Mouse (Mus musculus): ENCODE results near the gene Itfg2. TPM values are rescaled to one million over a fixed set of nuclear protein-coding genes. Genes with fewer than 3 reads are reported as not detected.
A peak's percentile ranks its signal among the peaks of the same experiment; 100 is the strongest.
"Not testable (repeated sequence)": the region's sequence is repeated elsewhere in the genome, so short reads cannot be mapped to it uniquely, and the experiment has no call there.

Gene Itfg2
- total RNA-seq, 1 experiment from 2014 or later: 37.1 TPM

DNA sequence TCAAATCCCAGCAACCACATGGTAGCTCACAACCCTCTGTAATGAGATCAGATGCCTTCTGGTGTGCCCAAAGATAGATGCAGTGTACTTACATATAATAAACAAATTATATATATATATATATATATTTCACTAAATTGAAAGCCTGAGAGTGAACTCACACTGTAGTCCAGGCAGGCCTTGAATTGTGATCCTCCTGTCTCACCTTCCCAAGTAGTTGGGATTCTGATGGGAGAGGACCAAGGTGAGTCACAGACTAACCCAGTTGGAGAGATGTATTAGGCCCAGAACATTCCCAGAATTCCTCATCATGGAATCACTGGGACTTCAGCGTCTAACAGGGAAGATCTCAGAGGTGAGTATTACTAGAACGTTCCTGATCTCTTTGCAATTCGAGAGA is 25.7 kb downstream of the Itfg2 start, which contains the start of gene Nrip2:
Gene Nrip2, plus strand, starts transcription at position 301 of the 400 bp plus-strand sequence.
- no peak for ATAC-seq (ENCODE audit: extremely low read depth, insufficient number of reproducible peaks, low FRiP score, poor library complexity, severe bottlenecking)

GRCm38 (mm10) chr6:128397574-128398261 is 27.0 kb downstream of the Itfg2 start:
- no peak for ATAC-seq (ENCODE audit: extremely low read depth, insufficient number of reproducible peaks, low FRiP score, poor library complexity, severe bottlenecking)

DNA sequence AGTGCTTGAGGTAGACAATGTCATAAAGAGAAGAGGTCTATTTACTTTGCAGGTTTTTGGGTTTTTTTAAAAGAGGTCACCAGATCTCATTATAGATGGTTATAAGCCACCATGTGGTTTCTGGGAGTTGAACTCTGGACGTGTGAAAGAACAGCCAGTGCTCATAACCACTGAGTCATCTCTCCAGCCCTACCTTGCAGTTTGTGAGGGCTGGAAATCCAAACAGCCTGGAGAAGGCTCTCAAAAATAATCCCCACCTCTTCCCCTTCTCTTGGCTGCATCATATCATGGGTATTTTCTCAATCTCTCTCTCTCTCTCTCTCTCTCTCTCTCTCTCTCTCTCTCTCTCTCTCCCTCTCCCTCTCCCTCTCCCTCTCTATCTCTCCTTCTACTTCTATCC is 34.0 kb downstream of the Itfg2 start:
- no peak for ATAC-seq (ENCODE audit: extremely low read depth, insufficient number of reproducible peaks, low FRiP score, poor library complexity, severe bottlenecking)

GRCm38 (mm10) chr6:128389185-128389584 is 35.5 kb downstream of the Itfg2 start:
- no peak for ATAC-seq (ENCODE audit: extremely low read depth, insufficient number of reproducible peaks, low FRiP score, poor library complexity, severe bottlenecking)

DNA sequence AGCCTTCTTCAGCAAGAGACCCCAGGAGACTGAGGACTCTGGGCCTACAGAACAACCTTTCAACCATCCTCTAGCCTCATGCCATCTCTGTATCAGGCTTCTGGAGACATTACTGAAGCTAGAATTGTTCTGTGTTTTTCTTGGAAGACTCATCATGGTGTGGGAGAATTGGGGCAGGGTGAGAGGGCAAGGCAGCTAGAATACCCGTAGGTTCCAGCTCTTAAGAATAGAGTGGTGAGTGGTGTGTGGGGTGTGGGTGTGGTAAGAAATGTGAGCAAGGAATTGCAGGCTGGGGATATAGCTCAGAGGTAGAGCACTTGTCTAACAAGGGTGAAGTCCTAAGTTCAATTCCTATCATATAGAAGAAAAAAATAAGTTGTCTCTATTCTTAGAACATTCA is 39.7 kb downstream of the Itfg2 start:
- ATAC-seq (ENCODE audit: extremely low read depth, insufficient number of reproducible peaks, low FRiP score, poor library complexity, severe bottlenecking): no peak

DNA sequence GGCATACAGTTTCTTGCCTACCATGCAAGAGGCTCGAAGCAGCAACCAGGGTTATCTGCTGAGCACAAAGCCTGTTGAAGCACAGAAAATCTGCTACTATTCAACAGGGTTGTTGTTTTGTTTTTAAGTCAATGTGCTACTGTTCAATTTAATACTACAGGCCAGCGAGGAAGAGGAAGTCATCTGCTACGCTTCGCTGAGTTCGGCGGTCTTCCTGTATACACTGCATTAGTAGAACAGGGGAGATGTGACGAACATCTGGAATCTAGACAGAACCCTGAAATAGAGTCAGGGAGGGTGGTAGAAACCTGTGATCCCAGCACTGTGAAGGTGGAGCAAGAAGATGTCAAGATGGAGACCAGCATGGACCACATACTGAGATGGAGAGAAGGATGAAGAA is 41.0 kb downstream of the Itfg2 start:
- peak; percentile 87 for ATAC-seq (ENCODE audit: extremely low read depth, insufficient number of reproducible peaks, low FRiP score, poor library complexity, severe bottlenecking)

- no peak for ATAC-seq (ENCODE audit: extremely low read depth, insufficient number of reproducible peaks, low FRiP score, poor library complexity, severe bottlenecking)
Measured at GRCm38 (mm10) chr6:128381254-128381653, 43.5 kb downstream of the Itfg2 start.

DNA sequence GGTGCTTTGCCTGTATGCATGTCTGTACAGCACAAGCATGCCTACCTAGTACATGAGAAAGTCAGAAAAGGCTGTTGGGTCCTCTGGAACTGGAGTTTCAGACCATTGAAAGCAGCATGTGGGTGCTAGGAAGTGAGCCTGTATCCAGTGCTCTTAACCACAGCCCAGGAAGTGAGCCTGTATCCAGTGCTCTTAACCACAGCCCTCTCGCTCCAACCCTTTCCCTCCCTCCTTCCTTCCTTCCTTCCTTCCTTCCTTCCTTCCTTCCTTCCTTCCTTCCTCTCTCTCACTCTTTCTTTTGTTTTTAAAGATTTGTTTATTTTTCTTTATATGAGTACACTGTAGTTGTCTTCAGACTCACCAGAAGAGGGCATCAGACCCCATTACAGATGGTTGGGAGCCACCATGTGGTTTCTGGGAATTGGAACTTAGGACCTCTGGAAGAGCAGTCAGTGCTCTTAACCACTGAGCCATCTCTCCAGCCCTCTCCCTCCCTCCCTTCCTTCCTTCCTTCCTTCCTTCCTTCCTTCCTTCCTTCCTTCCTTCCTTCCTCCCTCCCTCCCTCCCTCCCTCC is 44.0 kb downstream of the Itfg2 start:
- not testable (repeated sequence) for ATAC-seq (ENCODE audit: extremely low read depth, insufficient number of reproducible peaks, low FRiP score, poor library complexity, severe bottlenecking)

- no peak for ATAC-seq (ENCODE audit: extremely low read depth, insufficient number of reproducible peaks, low FRiP score, poor library complexity, severe bottlenecking)
Measured at GRCm38 (mm10) chr6:128379636-128380035, 45.1 kb downstream of the Itfg2 start.

DNA sequence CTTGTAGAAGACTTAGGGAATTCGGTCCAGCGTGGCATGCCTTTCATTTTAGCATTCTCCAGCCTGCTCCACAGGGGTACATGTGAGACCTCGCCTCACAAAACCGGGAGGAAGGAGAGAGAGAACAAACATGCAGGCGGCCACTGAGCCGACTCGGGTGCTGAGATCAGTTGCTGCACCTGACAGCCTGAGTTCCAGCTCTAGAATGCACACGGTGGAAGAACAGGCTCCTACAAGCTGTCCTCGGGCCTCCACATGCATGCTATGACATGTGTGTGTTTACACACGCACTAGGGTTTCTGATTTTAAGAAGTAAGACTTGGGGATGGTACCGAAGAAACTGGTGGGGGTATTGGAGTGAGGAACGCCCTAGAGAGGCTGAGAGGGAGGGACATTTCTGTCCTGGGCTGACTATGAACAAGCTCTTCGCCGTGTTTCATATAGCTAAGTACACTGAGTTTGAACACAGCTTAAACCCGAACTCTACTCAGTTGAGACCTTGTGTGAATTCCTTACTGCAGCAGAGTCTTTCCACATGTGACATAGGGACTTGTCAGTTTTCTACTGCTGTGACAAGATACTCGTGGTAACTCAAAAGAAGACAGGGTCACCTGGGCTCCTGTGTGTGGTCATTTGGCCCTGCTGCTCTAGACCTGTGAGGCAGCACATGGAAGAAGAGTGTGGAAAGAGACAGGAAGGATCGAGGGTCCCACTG is 48.2 kb downstream of the Itfg2 start:
- ATAC-seq (ENCODE audit: extremely low read depth, insufficient number of reproducible peaks, low FRiP score, poor library complexity, severe bottlenecking): no peak

DNA sequence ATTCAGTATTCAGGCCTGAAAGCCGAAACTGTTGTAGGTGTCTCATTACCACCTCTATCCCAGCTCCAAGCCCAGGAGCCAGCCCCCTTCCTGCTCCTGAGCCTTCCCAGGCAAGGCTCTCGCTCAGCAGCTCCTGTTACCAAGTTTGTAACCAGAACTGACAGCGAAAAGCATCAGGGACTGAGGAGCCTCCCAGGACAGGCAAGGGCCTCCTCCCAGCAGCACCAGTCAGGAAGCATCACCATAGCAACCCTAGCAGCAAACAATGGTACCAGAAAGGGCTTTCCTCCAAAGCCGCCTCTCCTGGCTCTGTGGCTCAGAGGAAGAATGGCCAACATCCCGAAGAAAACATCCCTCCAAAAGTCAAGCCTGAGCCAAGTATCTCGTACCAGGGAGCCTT is 49.5 kb downstream of the Itfg2 start, which contains the start of the genes Tex52 and Gm44596:
Gene Tex52, plus strand, starts transcription at position 265 of the 400 bp plus-strand sequence.
Gene Gm44596, plus strand, starts transcription at position 312 of the 400 bp plus-strand sequence.
- ATAC-seq (ENCODE audit: extremely low read depth, insufficient number of reproducible peaks, low FRiP score, poor library complexity, severe bottlenecking): no peak

GRCm38 (mm10) chr6:128370040-128370439 is 54.7 kb downstream of the Itfg2 start:
- ATAC-seq (ENCODE audit: extremely low read depth, insufficient number of reproducible peaks, low FRiP score, poor library complexity, severe bottlenecking): no peak

DNA sequence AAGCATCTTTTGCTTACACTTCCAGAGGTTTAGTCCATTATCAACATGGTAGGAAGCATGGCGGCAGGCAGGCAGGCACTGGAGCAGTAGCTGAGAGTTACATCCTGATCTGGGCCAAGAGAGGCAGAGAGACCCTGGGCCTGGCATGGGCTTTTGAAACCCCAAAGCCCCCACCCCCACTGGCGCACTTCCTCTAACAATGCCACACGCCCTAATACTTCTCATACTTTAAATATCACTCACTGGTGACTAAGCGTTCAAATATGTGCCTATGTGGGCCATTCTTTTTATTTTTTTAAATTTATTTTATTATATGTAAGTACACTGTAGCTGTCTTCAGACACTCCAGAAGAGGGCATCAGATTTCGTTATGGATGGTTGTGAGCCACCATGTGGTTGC is 58.3 kb downstream of the Itfg2 start:
- ATAC-seq (ENCODE audit: extremely low read depth, insufficient number of reproducible peaks, low FRiP score, poor library complexity, severe bottlenecking): no peak

DNA sequence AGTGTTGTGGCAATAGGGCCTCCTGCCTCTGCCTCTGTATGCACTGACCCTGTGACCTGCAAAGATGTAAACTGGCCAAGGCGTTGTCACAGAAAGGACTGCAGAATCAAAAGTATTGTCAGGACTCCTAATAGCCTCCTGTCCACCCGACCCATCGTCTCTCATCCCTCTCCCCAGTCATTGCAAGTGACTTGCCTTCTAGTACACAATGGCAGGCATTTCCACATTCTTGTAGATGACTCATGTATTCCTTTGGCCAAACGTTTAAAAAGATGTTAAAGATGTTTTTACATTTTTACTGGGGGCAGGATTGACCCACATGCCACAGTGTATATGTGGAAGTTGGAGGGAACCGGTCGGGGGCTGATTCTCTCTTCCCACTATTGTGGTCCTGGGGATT is 60.0 kb downstream of the Itfg2 start:
- ATAC-seq (ENCODE audit: extremely low read depth, insufficient number of reproducible peaks, low FRiP score, poor library complexity, severe bottlenecking): no peak

DNA sequence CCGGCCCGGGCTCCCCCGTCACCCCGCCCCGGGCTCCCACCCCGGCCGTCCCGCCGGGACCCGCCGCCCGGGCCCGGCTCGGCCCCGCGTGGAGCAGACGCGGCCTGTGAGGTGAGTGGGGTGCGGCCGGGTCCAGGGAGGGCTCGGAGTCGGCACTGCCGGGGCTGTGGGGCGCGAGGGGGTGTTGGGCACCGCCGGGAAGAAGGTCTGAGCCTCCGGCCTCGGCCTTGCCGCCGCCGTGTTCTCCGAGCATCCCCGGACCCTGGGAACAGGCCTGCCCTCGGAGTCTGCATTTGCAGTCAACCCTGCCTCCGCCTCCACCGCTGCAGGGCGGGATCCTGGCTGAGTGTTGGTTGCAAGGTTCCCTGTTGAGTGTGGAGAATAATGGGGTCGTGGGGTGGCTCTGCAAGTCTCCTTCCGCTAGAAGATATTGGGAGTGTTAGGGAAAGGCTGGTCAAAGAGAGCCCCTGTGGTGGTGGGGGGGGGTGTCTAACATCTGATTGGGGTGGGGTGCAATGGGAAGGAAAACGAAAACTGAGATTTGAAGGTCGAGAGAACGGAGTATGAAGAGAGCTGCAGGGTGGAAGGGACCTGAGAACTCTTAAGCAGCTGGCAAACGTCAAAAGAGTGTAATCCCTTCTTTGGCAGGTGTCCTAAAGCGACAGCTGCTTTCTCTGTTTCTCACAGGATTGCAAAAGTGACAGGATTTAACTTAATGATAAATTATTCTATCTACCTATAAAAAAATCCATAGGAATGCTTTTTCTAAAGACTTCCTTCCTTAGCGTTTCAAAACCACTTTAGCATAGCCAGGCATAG is 61.5 kb downstream of the Itfg2 start:
- no peak for ATAC-seq (ENCODE audit: extremely low read depth, insufficient number of reproducible peaks, low FRiP score, poor library complexity, severe bottlenecking)

- ATAC-seq (ENCODE audit: extremely low read depth, insufficient number of reproducible peaks, low FRiP score, poor library complexity, severe bottlenecking): peak; percentile 57
Measured at GRCm38 (mm10) chr6:128362381-128363006, 62.2 kb downstream of the Itfg2 start, which contains the start of the genes Rhno1 and Foxm1. Gene Rhno1, minus strand, starts transcription at chr6:128362911. Gene Foxm1, plus strand, starts transcription at chr6:128362967.

DNA sequence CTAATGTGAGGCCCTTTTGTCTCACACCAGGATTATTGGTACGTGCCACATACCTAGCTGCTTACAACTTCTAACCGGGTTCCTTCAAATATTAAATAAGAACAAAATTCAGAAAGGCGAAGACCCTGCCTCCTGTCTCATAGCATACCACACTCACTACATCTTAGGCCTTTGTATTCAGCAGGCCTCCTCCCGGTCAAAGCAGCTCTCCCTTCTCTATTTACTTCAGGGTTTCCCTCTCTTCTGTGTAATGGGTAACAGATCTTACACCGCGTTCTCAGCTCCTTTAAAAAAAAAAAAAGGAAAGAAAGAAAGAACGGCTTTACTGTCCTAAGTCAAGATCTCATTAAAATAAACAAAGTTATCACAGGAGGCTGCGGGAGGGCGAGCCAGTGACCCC is 62.8 kb downstream of the Itfg2 start:
- ATAC-seq (ENCODE audit: extremely low read depth, insufficient number of reproducible peaks, low FRiP score, poor library complexity, severe bottlenecking): no peak

All from neutrophil, adult 5-6 weeks (primary cell).